Mouse (Mus musculus) activated CD4-positive, CD25-positive, alpha-beta regulatory T cell, adult 4 months (primary cell): ENCODE results near the gene Tor2a. TPM values are rescaled to one million over a fixed set of nuclear protein-coding genes. Genes with fewer than 3 reads are reported as not detected.

Source experiments
- polyA plus RNA-seq, 2 experiments: library from polyadenylated mRNA; unstranded; fragments of 100-300 nt; shearing (Covaris generic); gene quantifications; one replicate each; pipeline ENCODE4 v1.2.1; 2017

The Tor2a gene
- polyA plus RNA-seq, 2 experiments from 2014 or later: 58.9 to 62.2 TPM

Other genes with a start within 250 kb of the Tor2a start
- gene Fam102a, start 221.9 kb upstream of the Tor2a start, polyA plus RNA-seq: 10 to 100 TPM; 40.3 to 47.5 TPM
- gene Dpm2, start 186.4 kb upstream of the Tor2a start, polyA plus RNA-seq: 100 to 1,000 TPM; 107 to 124 TPM
- not detected for gene Pip5kl1, start 182.4 kb upstream of the Tor2a start, polyA plus RNA-seq
- not detected for gene 9430097D07Rik, start 181.6 kb upstream of the Tor2a start, polyA plus RNA-seq
- 10 to 100 TPM; 30.7 to 39.8 TPM for gene St6galnac4, start 170.1 kb upstream of the Tor2a start, polyA plus RNA-seq
- gene St6galnac6, start 157.5 kb upstream of the Tor2a start, polyA plus RNA-seq: 1 to 10 TPM; 2.5 to 3.4 TPM
- under 1 TPM; 0.16 to 0.48 TPM for gene Ak1, start 135.5 kb upstream of the Tor2a start, polyA plus RNA-seq
- gene Eng, start 110.6 kb upstream of the Tor2a start, polyA plus RNA-seq: not detected
- gene Fpgs, start 53.1 kb upstream of the Tor2a start, polyA plus RNA-seq: 1 to 10 TPM; 3.8 to 6.2 TPM
- 10 to 100 TPM; 26.2 to 26.4 TPM for gene Cdk9, start 44.2 kb upstream of the Tor2a start, polyA plus RNA-seq
- gene Sh2d3c, start 36.2 kb upstream of the Tor2a start, polyA plus RNA-seq: 10 to 100 TPM; 62.2 to 84.6 TPM
- under 1 TPM in 1 of 2 experiments, not detected in 1; 0.99 TPM for gene 6330409D20Rik, start 16.2 kb upstream of the Tor2a start, polyA plus RNA-seq
- gene Ttc16, start 18.4 kb downstream of the Tor2a start, polyA plus RNA-seq: under 1 TPM; 0.61 to 0.65 TPM
- 1 to 10 TPM; 4.9 to 6.3 TPM for gene Ptrh1, start 18.6 kb downstream of the Tor2a start, polyA plus RNA-seq
- not detected for gene Cfap157, start 27.2 kb downstream of the Tor2a start, polyA plus RNA-seq
- 1 to 10 TPM; 2.4 to 2.9 TPM for gene Stxbp1, start 90.0 kb downstream of the Tor2a start, polyA plus RNA-seq
- gene Fam129b, start 118.9 kb downstream of the Tor2a start, polyA plus RNA-seq: 1 to 10 TPM; 1.3 to 2.1 TPM
- 100 to 1,000 TPM in 1 of 2 experiments, 10 to 100 TPM in 1; 52.9 to 648 TPM for gene Rpl12, start 204.3 kb downstream of the Tor2a start, polyA plus RNA-seq
- 1 to 10 TPM; 4.1 to 4.7 TPM for gene Lrsam1, start 204.4 kb downstream of the Tor2a start, polyA plus RNA-seq
- 1 to 10 TPM; 2.3 to 2.9 TPM for gene Slc2a8, start 224.8 kb downstream of the Tor2a start, polyA plus RNA-seq